Comparison of ENCODE assay signal across 10 mouse cellular contexts in genomic region chr6:39319061-39319761, GRCm38 (mm10). TPM values are rescaled to one million over a fixed set of nuclear protein-coding genes. Genes with fewer than 3 reads are reported as not detected.
DNase-seq lines count a peak whose midpoint lies in the region; ATAC-seq and TF ChIP-seq lines count a peak whose summit lies in the region.
"Had no signal": no experiment of that assay in that cellular context is flagged by ENCODE, and none has a peak within 500 bp of the region (broad histone marks: within the 10 kb centered on the region; RNA-seq: fewer than 3 reads in every experiment).

No protein-coding gene starts in this region.

- H3K9me3 ChIP-seq in MEL (replicated peaks; ENCODE audit: insufficient read depth, low read length): no peaks in the 10 kb centered on the region
- H3K9me3 ChIP-seq in heart, embryonic 13.5 days: no peaks in the 10 kb centered on the region; the same call in 1 of the 2 replicates
- H3K9me3 ChIP-seq: embryonic facial prominence, embryonic 13.5 days; neural tube, embryonic 12.5 days had no signal

- 39% methylated on average over 19 of the region's 19 CpGs for WGBS in heart, embryonic 13.5 days

- peak overlapping the region; percentile 49 for H3K4me2 ChIP-seq in heart, embryonic 13.5 days
- H3K4me2 ChIP-seq: embryonic facial prominence, embryonic 13.5 days; neural tube, embryonic 12.5 days had no signal

- peaks cover 0 to 14% of the 10 kb centered on the region in 2 experiments; a peak in 2 of 4 replicates for H3K36me3 ChIP-seq in MEL (ENCODE audit: control insufficient read depth in 1 of 2, insufficient read depth in 2 of 2, low read length in 2 of 2)
- no peaks in the 10 kb centered on the region for H3K36me3 ChIP-seq in heart, embryonic 13.5 days
- H3K36me3 ChIP-seq: embryonic facial prominence, embryonic 13.5 days; neural tube, embryonic 12.5 days had no signal

- H3K9ac ChIP-seq in MEL (ENCODE audit: control insufficient read depth, low read depth, low read length, poor library complexity, severe bottlenecking): no peak overlapping the region
- H3K9ac ChIP-seq in heart, embryonic 13.5 days: peak overlapping the region; percentile 53; the same call in 1 of the 2 replicates
- H3K9ac ChIP-seq: embryonic facial prominence, embryonic 13.5 days; neural tube, embryonic 12.5 days had no signal

- H3K27ac ChIP-seq in MEL (ENCODE audit: control insufficient read depth, low read depth, low read length): no peak overlapping the region
- peak overlapping the region; percentile 85 for H3K27ac ChIP-seq in heart, embryonic 13.5 days (replicated peaks)
- H3K27ac ChIP-seq: embryonic facial prominence, embryonic 13.5 days; neural tube, embryonic 12.5 days had no signal

- no peak for TF ChIP-seq CTCF in MEL (IDR thresholded peaks at IDR 0.05 in 2 of 3, conservative IDR thresholded peaks at IDR 0.05 in 1 of 3; ENCODE audit: control insufficient read depth in 1 of 3, insufficient read depth in 1 of 3, low read depth in 2 of 3, low read length in 3 of 3, poor library complexity in 1 of 3, severe bottlenecking in 1 of 3)

- TF ChIP-seq RAD21 in MEL (IDR thresholded peaks at IDR 0.05; ENCODE audit: low read depth, low read length): no peak

- H3K4me1 ChIP-seq in MEL (ENCODE audit: control insufficient read depth in 1 of 2, insufficient read depth in 2 of 2, low read length in 2 of 2): peaks cover 6 to 14% of the 10 kb centered on the region in 2 experiments; a peak in 3 of 4 replicates
- peaks cover 26% of the 10 kb centered on the region for H3K4me1 ChIP-seq in heart, embryonic 13.5 days
- H3K4me1 ChIP-seq: neural tube, embryonic 12.5 days had no signal

- no peak for TF ChIP-seq EP300 in MEL (IDR thresholded peaks at IDR 0.05; ENCODE audit: low read depth in 1 of 2, low read length in 2 of 2)

- no peaks in the 10 kb centered on the region for H3K79me2 ChIP-seq in MEL (ENCODE audit: control insufficient read depth, insufficient read depth, low read length, poor library complexity)

- H3K4me3 ChIP-seq in MEL (ENCODE audit: control insufficient read depth in 1 of 2, insufficient read depth in 1 of 2, low read depth in 2 of 2, low read length in 2 of 2): no peak overlapping the region
- H3K4me3 ChIP-seq in heart, embryonic 13.5 days: no peak overlapping the region
- H3K4me3 ChIP-seq: embryonic facial prominence, embryonic 13.5 days; neural tube, embryonic 12.5 days had no signal

- ATAC-seq in heart, embryonic 13.5 days (ENCODE audit: extremely low read depth, insufficient number of reproducible peaks, low FRiP score, low TSS enrichment): peak; percentile 34; the same call in 1 of the 2 replicates
- ATAC-seq in megakaryocyte, adult 5-6 weeks (ENCODE audit: poor library complexity, severe bottlenecking): peak; percentile 24; the same call in 1 of the 2 replicates

- no peaks in the 10 kb centered on the region for H3K27me3 ChIP-seq in MEL (ENCODE audit: control insufficient read depth in 1 of 2, insufficient read depth in 2 of 2, low read length in 2 of 2)
- no peaks in the 10 kb centered on the region for H3K27me3 ChIP-seq in heart, embryonic 13.5 days (replicated peaks)
- H3K27me3 ChIP-seq: embryonic facial prominence, embryonic 13.5 days; neural tube, embryonic 12.5 days had no signal

- DNase-seq in MEL (ENCODE audit: low read depth, low spot score): peak; percentile 77
- DNase-seq in adrenal gland, adult (ENCODE audit: inconsistent age in 2 of 2, low spot score in 1 of 2): peak; percentile 91 to 95
- DNase-seq in fibroblast of lung, adult 2 months (ENCODE audit: low read depth): peak; percentile 98
- peak; percentile 48 to 60 for DNase-seq in layer of hippocampus, postnatal 10 days (ENCODE audit: low spot score in 2 of 2)
- peak; percentile 42 for DNase-seq in urinary bladder, adult 2 months (ENCODE audit: low spot score)
- no peak for DNase-seq in thymus, postnatal 14 days

- no peak for TF ChIP-seq POLR2A in MEL (IDR thresholded peaks at IDR 0.05; ENCODE audit: control insufficient read depth in 1 of 2, insufficient read depth in 1 of 2, low read depth in 1 of 2, low read length in 2 of 2, poor library complexity in 1 of 2)

TF ChIP-seq in MEL, 35 proteins besides CTCF, POLR2A, EP300 and RAD21:
- TF ChIP-seq TBP (IDR thresholded peaks at IDR 0.05; ENCODE audit: low read depth, low read length) (0 out of 2 replicates have a peak, but pooled peaks have one; percentile 48), MAX (IDR thresholded peaks at IDR 0.05; ENCODE audit: low read length) (no peak), USF2 (IDR thresholded peaks at IDR 0.05; ENCODE audit: borderline replicate concordance in 1 of 2, insufficient read depth in 1 of 2, low read depth in 1 of 2, low read length in 2 of 2) (no peak), MYC (IDR thresholded peaks at IDR 0.05; ENCODE audit: low read depth, low read length) (no peak)

RNA-seq across cellular contexts. Expression of gene Slc37a3, which starts 58.3 kb away (rescaled TPM):
- 4.9 and 5.9 TPM in 2 replicates for total RNA-seq in MEL (2012; rRNA removed)
- polyA plus RNA-seq in MEL (2012; ENCODE audit: insufficient read depth in 1 of 2, insufficient read length in 2 of 2, low read depth in 1 of 2, low replicate concordance in 2 of 2, missing spikeins in 1 of 2): 10 to 100 TPM in 1 of 2 experiments, not detected in 1; 12.0 TPM
- polyA plus RNA-seq in heart, embryonic 13.5 days (2015; fragmentation: Nextera tagmentation; extraction: Ambion mirVana): 33.0 and 34.4 TPM in 2 replicates
- 10 to 100 TPM; 74.6 to 85.4 TPM for total RNA-seq in layer of hippocampus, postnatal 10 days (2021)
- 3.7 and 5.5 TPM in 2 replicates for total RNA-seq in megakaryocyte, adult 5-6 weeks (2015)
- 6.0 and 27.4 TPM in 2 replicates for total RNA-seq in megakaryocyte, adult 5-6 weeks (2017)
- 28.9 and 30.4 TPM in 2 replicates for polyA plus RNA-seq in urinary bladder, adult 2 months (2012; rRNA removed)
